Mouse (Mus musculus): ENCODE measurements around the gene Dclre1b. TPM values are rescaled to one million over a fixed set of nuclear protein-coding genes. Genes with fewer than 3 reads are reported as not detected.

Gene Dclre1b
- polyA plus RNA-seq, 1 experiment from 2014 or later, result 17.0 TPM

- 90% methylated on average over 3 of the region's 3 CpGs for WGBS
- no peak for ATAC-seq
- Histone ChIP-seq H3K4me1 (ENCODE audit: control insufficient read depth, insufficient read depth, low read depth, low read length) (no peaks in the 10 kb centered on the region), H3K4me2 (ENCODE audit: low read length) (no peak overlapping the region), H3K27me3 (replicated peaks; ENCODE audit: control insufficient read depth, insufficient read depth, low read length) (no peaks in the 10 kb centered on the region), H3K9ac (ENCODE audit: low read depth, low read length) (no peak overlapping the region), H3K9me3 (ENCODE audit: control insufficient read depth, low read length) (no peaks in the 10 kb centered on the region), H3K27ac (ENCODE audit: low read depth, low read length) (no peak overlapping the region), H3K36me3 (ENCODE audit: control insufficient read depth, insufficient read depth, low read length) (no peaks in the 10 kb centered on the region), H3K4me3 (ENCODE audit: low read length) (no peak overlapping the region)
Observed at GRCm38 (mm10) chr3:103829036-103829435, 19.8 kb upstream of the Dclre1b start.

- H3K4me3 ChIP-seq (ENCODE audit: low read length), result no peak overlapping the region
- no peak overlapping the region for H3K4me2 ChIP-seq (ENCODE audit: low read length)
- no peaks in the 10 kb centered on the region for H3K27me3 ChIP-seq (replicated peaks; ENCODE audit: control insufficient read depth, insufficient read depth, low read length)
- H3K9me3 ChIP-seq (ENCODE audit: control insufficient read depth, low read length), result no peaks in the 10 kb centered on the region
- H3K27ac ChIP-seq (ENCODE audit: low read depth, low read length), result no peak overlapping the region
- H3K4me1 ChIP-seq (ENCODE audit: control insufficient read depth, insufficient read depth, low read depth, low read length), result no peaks in the 10 kb centered on the region
- ATAC-seq, result no peak
- no peak overlapping the region for H3K9ac ChIP-seq (ENCODE audit: low read depth, low read length)
- H3K36me3 ChIP-seq (ENCODE audit: control insufficient read depth, insufficient read depth, low read length), result 0 out of 2 replicates have a peak, but pooled peaks cover 4% of the 10 kb centered on the region
Observed at GRCm38 (mm10) chr3:103827548-103827947, 18.3 kb upstream of the Dclre1b start.

GRCm38 (mm10) chr3:103810967-103811366 is 1.7 kb upstream of the Dclre1b start:
- WGBS, result 87% methylated on average over 6 of the region's 6 CpGs

GRCm38 (mm10) chr3:103809799-103810150 is 531 bp upstream of the Dclre1b start:
- Histone ChIP-seq H3K9ac (ENCODE audit: low read depth, low read length) (peak overlapping the region; percentile 81), H3K27ac (ENCODE audit: low read depth, low read length) (peak overlapping the region; percentile 93), H3K4me2 (ENCODE audit: low read length) (peak overlapping the region; percentile 71), H3K36me3 (ENCODE audit: control insufficient read depth, insufficient read depth, low read length) (0 out of 2 replicates have a peak, but pooled peaks cover 6% of the 10 kb centered on the region), H3K4me1 (ENCODE audit: control insufficient read depth, insufficient read depth, low read depth, low read length) (peaks cover 13% of the 10 kb centered on the region), H3K9me3 (ENCODE audit: control insufficient read depth, low read length) (no peaks in the 10 kb centered on the region), H3K4me3 (ENCODE audit: low read length) (peak overlapping the region; percentile 75), H3K27me3 (replicated peaks; ENCODE audit: control insufficient read depth, insufficient read depth, low read length) (no peaks in the 10 kb centered on the region)
- WGBS, result 1% methylated on average over 14 of the region's 14 CpGs
- ATAC-seq, result peak; percentile 69

More at GRCm38 (mm10) chr3:103810967-103811366, 1.7 kb upstream of the Dclre1b start:
- H3K9me3 ChIP-seq (ENCODE audit: control insufficient read depth, low read length), result no peaks in the 10 kb centered on the region
- H3K4me3 ChIP-seq (ENCODE audit: low read length), result no peak overlapping the region
- peaks cover 11% of the 10 kb centered on the region; the same call in 1 of the 2 replicates for H3K36me3 ChIP-seq (ENCODE audit: control insufficient read depth, insufficient read depth, low read length)
- ATAC-seq, result no peak
- peaks cover 13% of the 10 kb centered on the region for H3K4me1 ChIP-seq (ENCODE audit: control insufficient read depth, insufficient read depth, low read depth, low read length)
- no peak overlapping the region for H3K4me2 ChIP-seq (ENCODE audit: low read length)
- H3K27ac ChIP-seq (ENCODE audit: low read depth, low read length), result no peak overlapping the region
- no peak overlapping the region for H3K9ac ChIP-seq (ENCODE audit: low read depth, low read length)
- H3K27me3 ChIP-seq (replicated peaks; ENCODE audit: control insufficient read depth, insufficient read depth, low read length), result no peaks in the 10 kb centered on the region

- Histone ChIP-seq H3K9me3 (ENCODE audit: control insufficient read depth, low read length) (no peaks in the 10 kb centered on the region), H3K9ac (ENCODE audit: low read depth, low read length) (no peak overlapping the region), H3K27me3 (replicated peaks; ENCODE audit: control insufficient read depth, insufficient read depth, low read length) (no peaks in the 10 kb centered on the region), H3K27ac (ENCODE audit: low read depth, low read length) (no peak overlapping the region), H3K4me1 (ENCODE audit: control insufficient read depth, insufficient read depth, low read depth, low read length) (peaks cover 13% of the 10 kb centered on the region), H3K4me2 (ENCODE audit: low read length) (no peak overlapping the region), H3K36me3 (ENCODE audit: control insufficient read depth, insufficient read depth, low read length) (peaks cover 12% of the 10 kb centered on the region), H3K4me3 (ENCODE audit: low read length) (no peak overlapping the region)
- ATAC-seq, result no peak
- WGBS, result 91% methylated on average over 1 of the region's 1 CpGs
Observed at GRCm38 (mm10) chr3:103805671-103806070, 3.6 kb downstream of the Dclre1b start.

GRCm38 (mm10) chr3:103802861-103803260 is 6.4 kb downstream of the Dclre1b start:
- Histone ChIP-seq H3K36me3 (ENCODE audit: control insufficient read depth, insufficient read depth, low read length) (peaks cover 12% of the 10 kb centered on the region), H3K9ac (ENCODE audit: low read depth, low read length) (no peak overlapping the region), H3K4me2 (ENCODE audit: low read length) (no peak overlapping the region), H3K4me1 (ENCODE audit: control insufficient read depth, insufficient read depth, low read depth, low read length) (peaks cover 2% of the 10 kb centered on the region), H3K9me3 (ENCODE audit: control insufficient read depth, low read length) (no peaks in the 10 kb centered on the region), H3K27ac (ENCODE audit: low read depth, low read length) (no peak overlapping the region), H3K4me3 (ENCODE audit: low read length) (no peak overlapping the region), H3K27me3 (replicated peaks; ENCODE audit: control insufficient read depth, insufficient read depth, low read length) (no peaks in the 10 kb centered on the region)
- 90% methylated on average over 8 of the region's 8 CpGs for WGBS
- no peak for ATAC-seq

- ATAC-seq, result peak; percentile 76; the same call in 1 of the 2 replicates
- Histone ChIP-seq H3K4me2 (ENCODE audit: low read length) (no peak overlapping the region), H3K27me3 (replicated peaks; ENCODE audit: control insufficient read depth, insufficient read depth, low read length) (no peaks in the 10 kb centered on the region), H3K4me1 (ENCODE audit: control insufficient read depth, insufficient read depth, low read depth, low read length) (no peaks in the 10 kb centered on the region), H3K36me3 (ENCODE audit: control insufficient read depth, insufficient read depth, low read length) (peaks cover 12% of the 10 kb centered on the region), H3K4me3 (ENCODE audit: low read length) (no peak overlapping the region), H3K27ac (ENCODE audit: low read depth, low read length) (peak overlapping the region; percentile 40), H3K9me3 (ENCODE audit: control insufficient read depth, low read length) (no peaks in the 10 kb centered on the region), H3K9ac (ENCODE audit: low read depth, low read length) (no peak overlapping the region)
- 73% methylated on average over 10 of the region's 10 CpGs for WGBS
Observed at GRCm38 (mm10) chr3:103801631-103802531, 7.4 kb downstream of the Dclre1b start.

- Histone ChIP-seq H3K27me3 (replicated peaks; ENCODE audit: control insufficient read depth, insufficient read depth, low read length) (no peaks in the 10 kb centered on the region), H3K4me3 (ENCODE audit: low read length) (no peak overlapping the region), H3K9ac (ENCODE audit: low read depth, low read length) (no peak overlapping the region), H3K9me3 (ENCODE audit: control insufficient read depth, low read length) (no peaks in the 10 kb centered on the region), H3K36me3 (ENCODE audit: control insufficient read depth, insufficient read depth, low read length) (peaks cover 12% of the 10 kb centered on the region), H3K27ac (ENCODE audit: low read depth, low read length) (no peak overlapping the region), H3K4me1 (ENCODE audit: control insufficient read depth, insufficient read depth, low read depth, low read length) (no peaks in the 10 kb centered on the region), H3K4me2 (ENCODE audit: low read length) (no peak overlapping the region)
- ATAC-seq, result no peak
- 89% methylated on average over 2 of the region's 2 CpGs for WGBS
Observed at GRCm38 (mm10) chr3:103799507-103799906, 9.7 kb downstream of the Dclre1b start.

GRCm38 (mm10) chr3:103796389-103796788 is 12.9 kb downstream of the Dclre1b start:
- H3K4me3 ChIP-seq (ENCODE audit: low read length), result no peak overlapping the region
- no peak overlapping the region for H3K9ac ChIP-seq (ENCODE audit: low read depth, low read length)
- no peaks in the 10 kb centered on the region for H3K36me3 ChIP-seq (ENCODE audit: control insufficient read depth, insufficient read depth, low read length)
- WGBS, result 68% methylated on average over 2 of the region's 2 CpGs
- H3K9me3 ChIP-seq (ENCODE audit: control insufficient read depth, low read length), result no peaks in the 10 kb centered on the region
- no peak overlapping the region for H3K4me2 ChIP-seq (ENCODE audit: low read length)
- no peak overlapping the region for H3K27ac ChIP-seq (ENCODE audit: low read depth, low read length)
- ATAC-seq, result no peak
- H3K27me3 ChIP-seq (replicated peaks; ENCODE audit: control insufficient read depth, insufficient read depth, low read length), result no peaks in the 10 kb centered on the region
- 0 out of 2 replicates have a peak, but pooled peaks cover 3% of the 10 kb centered on the region for H3K4me1 ChIP-seq (ENCODE audit: control insufficient read depth, insufficient read depth, low read depth, low read length)

Measured in hindbrain, embryonic 16.5 days (tissue).